Mouse (Mus musculus): ENCODE data around the gene Gm10142.
"Not testable (repeated sequence)": the region's sequence is repeated elsewhere in the genome, so short reads cannot be mapped to it uniquely, and the experiment has no call there.

The Gm10142 gene

GRCm38 (mm10) chr10:77715507-77715906 is at the start of gene Gm10142:
Gm10142 (plus strand) TSS chr10:77715807.
- no peak for DNase-seq (ENCODE audit: low spot score in 2 of 2)

DNA sequence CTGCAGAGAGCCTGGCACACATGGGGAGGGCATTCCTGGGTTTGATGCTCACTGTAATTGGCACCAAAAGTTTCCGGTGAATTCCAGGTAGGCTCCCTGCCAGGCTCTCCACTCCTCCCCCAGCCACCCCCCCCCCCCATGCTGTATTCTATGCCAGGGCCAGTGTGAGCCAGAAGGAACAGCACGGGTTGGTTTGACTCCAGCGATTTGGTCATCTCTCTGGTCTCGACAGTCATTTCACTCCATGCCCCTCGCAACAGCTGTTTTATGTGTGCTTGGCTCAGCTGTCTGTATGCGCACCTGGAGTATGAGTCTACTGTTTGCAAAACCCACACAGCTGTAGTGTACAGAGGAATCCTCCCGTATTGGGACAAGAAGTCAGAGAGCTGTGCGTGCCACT is 49.3 kb upstream of the Gm10142 start:
- DNase-seq (ENCODE audit: low spot score in 2 of 2), result no peak

DNA sequence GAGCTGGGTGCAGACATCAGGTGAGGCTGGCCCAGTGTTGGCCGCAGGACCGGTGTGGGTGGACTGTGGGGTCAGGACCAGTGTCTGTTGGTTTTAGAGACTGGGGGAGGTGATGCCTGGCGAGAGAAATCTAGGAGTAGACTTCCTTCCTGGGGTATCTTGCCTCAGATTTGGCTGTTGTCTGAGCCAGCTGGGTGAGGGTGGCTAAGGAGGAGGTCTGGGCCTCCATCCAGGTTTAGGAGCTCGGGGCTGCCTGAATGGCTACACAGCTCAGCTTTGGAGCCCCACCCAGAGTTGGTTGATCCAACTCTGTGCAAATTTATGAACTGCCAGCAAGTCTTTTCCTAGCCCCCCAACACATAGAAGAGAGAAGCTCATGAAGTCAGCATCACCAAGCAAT is 48.2 kb upstream of the Gm10142 start:
- no peak for DNase-seq (ENCODE audit: low spot score in 2 of 2)

DNA sequence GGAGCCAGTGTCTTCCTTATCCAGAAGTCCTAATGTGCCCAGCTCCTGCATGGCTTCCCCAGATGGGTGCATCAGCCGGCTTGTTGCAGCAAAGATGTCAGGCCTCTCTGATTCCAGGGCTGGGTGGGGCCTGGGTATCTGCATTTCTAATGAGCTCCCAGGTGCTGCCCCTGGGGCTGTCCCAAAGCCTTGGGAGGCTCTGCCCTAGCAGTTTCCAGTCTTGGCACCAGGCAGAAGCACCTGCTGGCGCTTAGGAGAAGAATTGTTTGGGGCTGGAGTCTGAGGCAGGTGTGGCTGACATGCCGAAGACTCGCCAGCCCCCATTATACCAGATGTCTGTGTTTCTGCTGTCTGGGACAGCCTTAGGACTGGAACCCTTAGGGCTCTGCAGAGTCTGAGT is 44.9 kb upstream of the Gm10142 start:
- DNase-seq (ENCODE audit: low spot score in 2 of 2), result no peak

DNA sequence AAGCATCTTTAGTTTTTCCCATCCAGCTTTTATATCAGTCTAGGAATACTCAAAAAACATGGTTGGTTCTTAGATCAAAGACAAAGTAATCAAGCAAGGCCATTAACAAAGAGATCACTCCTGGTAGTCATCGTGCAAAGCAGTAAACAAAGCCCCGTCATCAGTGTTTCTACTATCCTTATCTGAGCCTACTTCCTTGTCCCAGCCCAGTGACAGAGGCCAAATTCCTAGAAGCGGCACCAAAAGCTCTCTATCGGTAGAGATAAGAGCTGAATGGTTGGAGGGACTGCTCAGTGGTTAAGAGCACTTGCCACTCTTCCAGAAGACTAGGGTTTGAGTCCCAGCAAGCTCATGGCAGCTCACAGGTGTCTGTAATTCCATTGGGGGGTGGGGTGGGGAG is 44.1 kb upstream of the Gm10142 start:
- DNase-seq (ENCODE audit: low spot score in 2 of 2), result no peak

GRCm38 (mm10) chr10:77673765-77674164 is 41.8 kb upstream of the Gm10142 start:
- DNase-seq (ENCODE audit: low spot score in 2 of 2), result no peak

GRCm38 (mm10) chr10:77677562-77677961 is 38.0 kb upstream of the Gm10142 start:
- DNase-seq (ENCODE audit: low spot score in 2 of 2), result no peak

DNA sequence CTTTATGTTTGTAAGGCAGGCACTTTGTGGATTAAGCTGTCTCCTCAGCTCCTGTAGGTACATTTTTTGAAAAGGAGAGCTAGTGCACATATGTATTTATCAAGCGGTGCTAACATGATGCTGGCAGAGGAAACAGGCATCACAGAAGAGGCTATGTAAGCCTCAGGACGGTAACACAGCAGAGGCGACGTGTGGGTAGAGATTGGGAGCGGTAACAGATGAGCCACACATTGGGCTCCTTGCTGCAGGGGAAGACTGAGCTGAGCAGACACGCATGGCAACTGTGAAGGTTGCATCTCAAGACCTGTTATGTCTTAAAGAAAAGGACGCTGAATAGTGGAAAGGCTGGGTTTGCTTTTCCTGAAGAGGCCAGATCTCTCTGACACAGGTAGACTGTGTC is 32.6 kb upstream of the Gm10142 start:
- DNase-seq (ENCODE audit: low spot score in 2 of 2), result no peak

- DNase-seq (ENCODE audit: low spot score in 2 of 2), result no peak
Measured at GRCm38 (mm10) chr10:77684181-77684580, 31.4 kb upstream of the Gm10142 start.

GRCm38 (mm10) chr10:77685895-77686664 is 29.5 kb upstream of the Gm10142 start, which contains the start of gene Tspear:
Tspear (plus strand) TSS chr10:77686569.
- no peak for DNase-seq (ENCODE audit: low spot score in 2 of 2)

DNA sequence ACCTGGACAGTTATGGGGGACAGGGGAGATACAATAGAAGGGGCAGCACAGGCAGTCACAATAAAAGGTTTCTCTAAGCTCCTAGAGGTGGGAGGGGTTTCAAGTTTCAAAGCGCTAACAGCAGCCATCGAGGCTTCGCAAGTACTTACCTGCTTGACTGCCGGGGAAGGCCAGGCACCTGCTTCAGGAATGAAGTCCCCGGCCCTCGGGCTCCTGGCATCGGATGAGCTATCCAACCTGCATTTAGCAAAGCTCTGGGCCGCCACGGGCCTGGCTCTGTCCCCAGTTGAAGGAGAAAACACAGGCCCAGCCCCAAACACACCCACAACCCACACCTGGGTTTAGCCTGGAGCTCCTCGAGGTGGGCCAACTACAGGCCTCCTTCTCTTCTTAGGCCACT is 28.6 kb upstream of the Gm10142 start:
- DNase-seq (ENCODE audit: low spot score in 2 of 2), result no peak

DNA sequence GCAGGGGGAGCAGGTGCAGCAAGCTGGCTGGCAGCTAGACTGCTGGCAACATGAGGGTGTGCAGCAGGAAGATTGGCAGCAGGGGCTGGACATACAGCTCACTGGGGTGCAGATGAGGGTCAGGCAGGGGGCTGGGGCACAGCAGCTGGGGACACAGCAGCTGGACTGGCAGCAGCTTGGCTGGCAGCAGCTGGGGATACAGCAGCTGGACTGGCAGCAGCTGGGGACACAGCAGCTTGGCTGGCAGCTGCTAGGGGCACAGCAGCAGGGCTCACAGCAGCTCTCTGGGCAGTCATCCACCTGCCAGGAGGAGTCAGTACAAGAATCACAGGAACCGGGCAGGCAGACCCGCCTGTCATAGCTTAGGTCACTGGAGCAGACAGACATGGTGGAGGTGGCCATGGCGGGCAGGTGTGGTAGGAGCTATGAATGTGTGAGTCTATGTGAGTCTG is 25.2 kb upstream of the Gm10142 start, which contains the start of gene Gm19402:
Gene Gm19402, minus strand, starts transcription at position 402 of the 452 bp plus-strand sequence.
- DNase-seq (ENCODE audit: low spot score in 2 of 2), result not testable (repeated sequence)

DNA sequence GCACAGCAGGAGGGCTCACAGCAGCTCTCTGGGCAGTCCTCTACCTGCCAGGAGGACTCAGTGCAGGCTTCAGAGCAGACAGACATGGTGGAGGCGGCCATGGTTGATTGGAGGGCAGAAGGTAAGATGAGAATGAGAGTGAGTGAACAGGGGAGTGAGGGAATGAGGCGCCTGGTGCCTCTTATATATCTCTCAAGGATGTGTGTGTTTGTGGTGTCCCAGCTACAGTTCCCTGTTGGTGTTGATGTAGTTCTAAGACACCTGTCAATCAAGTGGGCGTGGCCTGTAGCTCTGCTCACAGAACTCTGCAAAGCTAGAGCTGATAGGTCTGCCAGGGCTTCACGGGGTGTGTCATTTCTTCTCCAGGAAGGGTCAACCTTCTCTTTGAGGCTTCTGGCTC is 18.5 kb upstream of the Gm10142 start, which contains the start of gene Gm9508:
Gene Gm9508, minus strand, starts transcription at position 101 of the 400 bp plus-strand sequence.
- no peak for DNase-seq (ENCODE audit: low spot score in 2 of 2)

GRCm38 (mm10) chr10:77706326-77706725 is 9.3 kb upstream of the Gm10142 start, which contains the start of gene Gm10272:
Gm10272 (plus strand) TSS chr10:77706626.
- DNase-seq (ENCODE audit: low spot score in 2 of 2), result no peak

DNA sequence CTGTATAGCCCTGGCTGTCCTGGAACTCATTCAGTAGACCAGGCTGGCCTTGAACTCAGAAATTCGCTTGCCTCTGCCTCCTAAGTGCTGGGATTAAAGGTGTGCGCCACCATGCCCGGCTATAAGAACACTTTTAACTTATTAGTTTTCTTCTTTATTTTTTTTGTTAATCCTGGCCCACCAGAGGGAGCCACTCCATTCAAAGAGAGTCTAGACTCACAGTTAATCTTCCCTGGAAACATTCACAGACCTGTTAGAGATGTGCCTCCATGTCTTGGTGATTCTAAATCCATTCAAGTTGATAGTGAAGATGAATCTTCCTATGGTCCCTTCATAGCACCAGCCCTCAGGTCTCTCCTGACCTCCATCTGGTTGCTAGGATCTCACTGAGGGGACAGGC is 5.8 kb upstream of the Gm10142 start:
- DNase-seq (ENCODE audit: low spot score in 2 of 2), result no peak

DNA sequence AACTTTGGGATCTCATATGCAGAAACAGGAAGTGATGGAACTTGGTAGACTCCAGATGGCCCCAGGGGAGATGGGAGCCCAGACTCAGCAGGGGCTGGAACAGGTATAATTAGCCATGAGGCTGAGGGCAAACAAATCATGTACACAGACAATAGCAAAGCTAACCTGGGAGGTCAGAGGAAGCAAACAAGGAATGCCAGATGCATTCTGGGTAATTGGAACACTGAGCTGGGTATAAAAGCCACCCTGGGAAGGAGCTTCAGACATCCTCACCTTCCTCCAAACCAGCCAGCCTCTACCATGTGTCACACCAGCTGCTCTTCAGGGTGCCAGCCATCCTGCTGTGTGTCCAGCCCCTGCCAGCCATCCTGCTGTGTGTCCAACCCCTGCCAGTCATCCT is 4.5 kb upstream of the Gm10142 start, which contains the start of gene Gm10024:
Gene Gm10024, plus strand, starts transcription at position 301 of the 400 bp plus-strand sequence.
- not testable (repeated sequence) for DNase-seq (ENCODE audit: low spot score in 2 of 2)

DNA sequence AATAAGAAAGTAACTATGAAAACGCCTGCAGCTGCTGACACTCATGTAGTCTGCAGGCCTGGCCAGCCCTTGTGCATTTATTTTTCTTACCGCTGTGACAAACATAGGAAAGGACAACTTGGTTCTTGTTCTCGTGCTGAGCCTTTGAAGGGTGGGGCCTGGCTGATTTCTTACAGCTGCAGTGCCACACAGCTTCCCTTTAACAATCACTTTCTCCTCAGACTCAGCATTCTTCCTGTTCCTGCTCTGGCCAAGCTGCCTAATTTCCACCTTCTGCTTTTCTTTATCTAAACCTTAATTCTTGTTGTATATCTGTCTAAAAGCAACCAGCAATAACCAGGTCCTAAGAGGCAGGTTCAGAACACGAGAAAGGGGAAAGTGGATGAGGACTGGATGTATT is 1.9 kb upstream of the Gm10142 start:
- DNase-seq (ENCODE audit: low spot score in 2 of 2), result no peak

DNA sequence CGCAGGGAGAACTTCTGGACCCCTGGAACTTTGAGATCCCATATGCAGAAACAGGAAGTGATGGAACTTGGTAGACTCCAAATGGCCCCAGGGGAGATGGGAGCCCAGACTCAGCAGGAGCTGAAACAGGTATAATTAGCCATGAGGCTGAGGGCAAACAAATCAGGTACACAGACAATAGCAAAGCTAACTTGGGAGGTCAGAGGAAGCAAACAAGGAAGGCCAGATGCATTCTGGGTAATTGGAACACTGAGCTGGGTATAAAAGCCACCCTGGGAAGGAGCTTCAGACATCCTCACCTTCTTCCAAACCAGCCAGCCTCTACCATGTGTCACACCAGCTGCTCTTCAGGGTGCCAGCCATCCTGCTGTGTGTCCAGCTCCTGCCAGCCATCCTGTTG is 4.7 kb downstream of the Gm10142 start, which contains the start of gene Krtap12-1:
Gene Krtap12-1, plus strand, starts transcription at position 301 of the 400 bp plus-strand sequence.
- DNase-seq (ENCODE audit: low spot score in 2 of 2), result not testable (repeated sequence)

- DNase-seq (ENCODE audit: low spot score in 2 of 2), result no peak
Measured at GRCm38 (mm10) chr10:77724855-77725254, 9.2 kb downstream of the Gm10142 start.

DNA sequence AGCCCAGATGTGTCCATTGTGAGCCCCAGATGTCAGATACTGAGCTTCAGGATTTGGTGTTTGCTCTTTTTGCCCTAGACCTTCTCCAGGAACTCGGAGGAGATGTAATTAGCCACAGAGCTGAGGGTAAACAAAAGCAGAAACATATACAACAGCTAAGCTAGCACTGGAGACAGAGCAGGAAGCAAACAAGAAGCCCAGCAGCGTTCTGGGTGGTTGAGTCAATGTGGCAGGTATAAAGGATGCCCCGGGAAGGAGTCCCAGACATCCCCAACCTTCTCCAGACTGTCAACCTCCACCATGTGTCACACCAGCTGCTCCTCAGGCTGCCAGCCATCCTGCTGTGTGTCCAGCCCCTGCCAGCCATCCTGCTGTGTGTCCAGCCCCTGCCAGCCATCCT is 10.6 kb downstream of the Gm10142 start, which contains the start of gene Gm10100:
Gene Gm10100, plus strand, starts transcription at position 301 of the 400 bp plus-strand sequence.
- no peak for DNase-seq (ENCODE audit: low spot score in 2 of 2)

DNA sequence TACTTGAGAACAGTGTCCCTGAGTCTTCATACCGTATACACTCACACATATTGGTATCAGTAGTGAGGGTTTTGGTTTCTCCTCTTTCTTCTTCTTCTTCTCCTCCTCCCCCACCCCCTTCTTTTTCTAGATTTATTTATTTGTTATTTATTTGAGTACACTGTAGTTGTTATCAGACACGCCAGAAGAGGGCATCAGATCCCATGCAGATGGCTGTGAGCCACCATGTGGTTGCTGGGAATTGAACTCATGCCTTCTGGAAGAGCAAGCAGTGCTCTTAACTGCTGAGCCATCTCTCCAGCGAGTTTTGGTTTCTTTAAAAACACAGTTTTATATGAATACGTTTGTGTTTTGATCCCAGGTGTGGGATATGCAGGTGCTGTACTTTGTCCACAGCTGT is 12.7 kb downstream of the Gm10142 start:
- no peak for DNase-seq (ENCODE audit: low spot score in 2 of 2)

- DNase-seq (ENCODE audit: low spot score in 2 of 2), result no peak
Measured at GRCm38 (mm10) chr10:77729241-77729640, 13.6 kb downstream of the Gm10142 start.

- no peak for DNase-seq (ENCODE audit: low spot score in 2 of 2)
Measured at GRCm38 (mm10) chr10:77735928-77736327, 20.3 kb downstream of the Gm10142 start.

All from right cerebral cortex, postnatal 36 days (tissue).